Mouse (Mus musculus): ENCODE data around the gene Defb29. TPM values are rescaled to one million over a fixed set of nuclear protein-coding genes. Genes with fewer than 3 reads are reported as not detected.

Gene Defb29
- polyA plus RNA-seq, 1 experiment = 275 TPM

DNA sequence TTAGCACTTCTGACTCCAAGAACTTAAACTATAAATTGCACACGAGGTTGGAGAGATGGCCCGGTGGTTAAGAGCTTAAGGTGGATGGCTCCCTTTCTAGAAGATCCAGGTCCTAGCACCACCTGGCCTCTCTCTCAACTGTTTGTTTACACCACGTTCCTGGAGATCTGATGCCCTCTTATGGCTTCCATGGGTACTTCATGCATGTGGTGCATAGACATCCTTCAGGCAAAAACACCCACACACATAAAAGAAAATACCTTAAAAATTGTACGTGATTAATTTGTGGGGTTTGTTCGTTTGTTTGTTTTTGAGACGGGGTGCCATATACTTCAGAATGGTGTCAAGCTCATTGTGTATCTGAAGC is 39.1 kb downstream of the Defb29 start:
- DNase-seq (ENCODE audit: low read depth) = no peak

DNA sequence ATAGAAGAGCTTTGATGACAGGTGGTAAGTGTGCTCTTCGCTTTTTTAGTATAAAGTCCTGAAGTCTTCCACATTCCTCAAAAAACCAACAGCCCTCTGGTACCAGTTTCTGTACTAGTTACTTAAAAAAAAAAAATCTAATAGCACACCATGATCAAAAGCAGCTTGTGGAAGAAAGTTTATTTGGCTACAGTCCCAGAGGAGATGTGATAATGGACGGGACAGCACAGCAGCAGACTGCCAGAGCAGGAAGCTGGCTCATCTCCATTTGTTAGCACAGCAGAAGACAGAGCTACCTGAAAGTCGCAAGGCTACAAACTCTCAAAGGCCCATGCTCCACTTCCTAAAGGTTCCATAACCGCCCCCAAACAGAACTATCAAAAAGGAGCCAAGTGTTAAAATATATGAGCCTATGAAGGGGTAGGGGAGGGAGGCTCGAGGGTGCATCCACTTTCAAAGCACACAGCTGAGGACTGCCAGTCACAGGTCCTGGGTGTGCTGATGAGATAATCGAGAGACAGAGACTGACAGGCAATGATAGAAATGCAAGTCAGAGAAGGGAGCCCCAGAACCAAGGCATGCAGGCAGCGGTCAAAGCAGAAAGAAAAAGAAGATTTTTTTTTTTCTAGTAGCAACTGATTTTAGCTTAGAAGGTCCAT is 39.6 kb downstream of the Defb29 start:
- DNase-seq (ENCODE audit: low read depth) = no peak

DNA sequence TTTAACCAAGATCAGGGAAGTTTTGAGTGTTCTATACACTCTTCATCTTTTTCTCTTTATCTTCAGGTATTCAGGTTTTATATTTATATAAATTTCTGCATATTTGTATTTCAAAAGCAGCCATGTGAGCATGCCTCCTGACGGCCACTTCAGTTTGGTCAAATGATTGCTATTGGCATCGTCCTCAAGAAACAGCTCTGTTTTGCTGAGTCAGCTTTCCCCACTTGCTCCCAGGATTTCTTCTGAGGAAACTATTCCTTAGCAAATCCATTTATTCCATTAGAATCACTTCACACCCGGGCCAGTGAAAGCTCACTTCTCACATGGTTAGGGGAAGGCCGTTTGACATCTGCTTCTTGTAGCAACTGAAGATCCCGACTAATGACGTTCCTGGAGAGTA is 41.9 kb downstream of the Defb29 start:
- no peak for DNase-seq (ENCODE audit: low read depth)

GRCm38 (mm10) chr2:152493151-152493550 is 46.7 kb downstream of the Defb29 start:
- no peak for DNase-seq (ENCODE audit: low read depth)

DNA sequence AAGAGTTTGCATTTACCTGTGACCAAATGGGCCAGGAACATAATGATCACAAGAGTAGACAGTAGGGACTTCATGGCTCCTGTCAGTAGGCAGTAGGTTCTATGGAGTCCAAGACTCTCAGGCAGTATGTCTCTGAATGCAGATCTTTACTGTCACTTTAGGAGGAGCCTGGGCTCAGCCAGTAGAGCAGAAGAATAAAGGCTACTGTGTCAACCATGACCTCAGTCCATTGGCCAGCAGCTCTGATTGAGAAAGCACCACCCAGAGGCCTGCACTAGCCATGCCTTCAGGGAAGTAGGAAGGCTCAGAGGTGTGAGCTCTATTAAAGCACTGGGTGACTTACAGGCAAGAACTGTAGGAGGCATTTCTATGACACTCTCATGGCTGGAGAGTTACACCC is 49.9 kb downstream of the Defb29 start, which contains the start of gene Defb22:
Gene Defb22, minus strand, starts transcription at position 101 of the 400 bp plus-strand sequence.
- DNase-seq (ENCODE audit: low read depth) = no peak

Other genes starting within 250 kb of the Defb29 start
- gene Tbc1d20, start 246.3 kb downstream of the Defb29 start, polyA plus RNA-seq (2012; rRNA removed) = 82.0 and 93.5 TPM in 2 replicates
- 140 and 169 TPM in 2 replicates for gene Rbck1, start 207.4 kb downstream of the Defb29 start, polyA plus RNA-seq (2012; rRNA removed)
- gene Trib3, start 196.1 kb downstream of the Defb29 start, polyA plus RNA-seq (2012; rRNA removed) = 3.6 and 4.3 TPM in 2 replicates
- 0.07 and 0.08 TPM in 2 replicates for gene Nrsn2, start 163.5 kb downstream of the Defb29 start, polyA plus RNA-seq (2012; rRNA removed)
- gene Sox12, start 142.0 kb downstream of the Defb29 start, polyA plus RNA-seq (2012; rRNA removed) = 14.0 and 20.1 TPM in 2 replicates
- gene Zcchc3, start 125.1 kb downstream of the Defb29 start, polyA plus RNA-seq (2012; rRNA removed) = 4.0 and 5.6 TPM in 2 replicates
- 1.5 and 3.9 TPM in 2 replicates for gene 6820408C15Rik, start 124.5 kb downstream of the Defb29 start, polyA plus RNA-seq (2012; rRNA removed)
- gene Defb23, start 75.5 kb downstream of the Defb29 start, polyA plus RNA-seq (2012; rRNA removed) = 374 and 466 TPM in 2 replicates
- gene Defb20, start 63.0 kb downstream of the Defb29 start, polyA plus RNA-seq (2012; rRNA removed) = 2,505 and 2,619 TPM in 2 replicates
- 427 and 445 TPM in 2 replicates for gene Defb22, start 50.0 kb downstream of the Defb29 start, polyA plus RNA-seq (2012; rRNA removed)
- gene Defb26, start 28.4 kb downstream of the Defb29 start, polyA plus RNA-seq (2012; rRNA removed) = 162 and 254 TPM in 2 replicates
- 568 and 1,189 TPM in 2 replicates for gene Defb28, start 21.8 kb downstream of the Defb29 start, polyA plus RNA-seq (2012; rRNA removed)
- gene Gm17416, start 29.2 kb upstream of the Defb29 start, polyA plus RNA-seq (2012; rRNA removed) = under 0.01 and 893 TPM in 2 replicates
- gene Defb21, start 32.6 kb upstream of the Defb29 start, polyA plus RNA-seq (2012; rRNA removed) = 358 and 473 TPM in 2 replicates
- gene Defb19, start 40.2 kb upstream of the Defb29 start, polyA plus RNA-seq (2012; rRNA removed) = 9.6 and 11.3 TPM in 2 replicates
- 162 and 204 TPM in 2 replicates for gene Defb45, start 59.3 kb upstream of the Defb29 start, polyA plus RNA-seq (2012; rRNA removed)
- 5.4 and 9.0 TPM in 2 replicates for gene Defb36, start 64.2 kb upstream of the Defb29 start, polyA plus RNA-seq (2012; rRNA removed)
- gene Defb25, start 83.0 kb upstream of the Defb29 start, polyA plus RNA-seq (2012; rRNA removed) = 6,893 and 7,961 TPM in 2 replicates
- gene Rem1, start 86.9 kb upstream of the Defb29 start, polyA plus RNA-seq (2012; rRNA removed) = 41.5 and 49.3 TPM in 2 replicates
- 162 and 163 TPM in 2 replicates for gene H13, start 129.4 kb upstream of the Defb29 start, polyA plus RNA-seq (2012; rRNA removed)
- 7.6 and 9.0 TPM in 2 replicates for gene Mcts2, start 146.9 kb upstream of the Defb29 start, polyA plus RNA-seq (2012; rRNA removed)
- 78.7 and 137 TPM in 2 replicates for gene Id1, start 196.2 kb upstream of the Defb29 start, polyA plus RNA-seq (2012; rRNA removed)
- gene Cox4i2, start 214.1 kb upstream of the Defb29 start, polyA plus RNA-seq (2012; rRNA removed) = 3.8 and 6.0 TPM in 2 replicates

Data from gonadal fat pad, adult 2 months (tissue).